Mouse (Mus musculus) mesoderm, embryonic 11.5 days (tissue): ENCODE measurements around the gene Mrgpra2a.
"Not testable (repeated sequence)": the region's sequence is repeated elsewhere in the genome, so short reads cannot be mapped to it uniquely, and the experiment has no call there.

Experiments
- DNase-seq: peaks from one replicate; pipeline ENCODE4 v3.0.0-alpha.2; 2012; ENCODE audit warnings: low read depth, low spot score

Gene Mrgpra2a

DNA sequence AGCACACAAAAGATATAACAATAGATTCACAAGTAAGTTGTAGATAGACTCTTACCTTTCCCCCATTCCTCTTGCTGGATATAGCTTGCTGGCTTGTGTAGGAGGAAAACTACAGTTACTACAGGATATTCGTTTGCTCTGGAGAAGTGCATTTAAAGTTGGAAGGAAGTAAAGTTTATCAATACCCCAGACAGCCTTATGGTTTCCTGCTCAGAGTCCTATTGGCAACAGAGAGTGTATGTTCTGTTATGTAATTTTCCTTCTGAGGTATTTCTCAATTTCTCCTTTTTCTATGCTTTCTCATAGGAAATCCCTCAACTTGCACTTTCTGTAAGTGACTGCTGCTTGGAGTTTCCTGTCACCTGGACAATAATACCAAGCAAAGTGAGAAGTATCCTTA, at the start of gene Mrgpra2a:
Gene Mrgpra2a, minus strand, starts transcription at position 125 of the 400 bp plus-strand sequence.
- not testable (repeated sequence) for DNase-seq

DNA sequence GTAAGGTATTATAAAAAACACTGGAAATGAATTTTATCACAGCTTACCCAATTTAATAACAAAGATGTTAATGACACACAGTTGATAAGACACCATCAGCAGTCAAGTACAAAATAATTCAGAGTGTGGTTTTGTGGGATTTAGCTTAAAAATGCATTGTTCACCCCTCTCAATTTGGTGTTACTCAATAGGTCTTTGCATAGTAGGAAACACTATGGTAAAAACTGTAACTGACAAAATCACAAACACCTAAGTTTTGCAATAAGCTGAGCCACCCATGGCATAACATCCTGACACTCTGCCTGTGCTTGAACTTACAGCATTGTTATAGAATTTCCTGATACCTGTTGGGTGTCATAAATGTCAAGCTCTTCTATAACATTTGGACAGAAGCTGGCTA, 39.3 kb upstream of the Mrgpra2a start:
- DNase-seq, result not testable (repeated sequence)

DNA sequence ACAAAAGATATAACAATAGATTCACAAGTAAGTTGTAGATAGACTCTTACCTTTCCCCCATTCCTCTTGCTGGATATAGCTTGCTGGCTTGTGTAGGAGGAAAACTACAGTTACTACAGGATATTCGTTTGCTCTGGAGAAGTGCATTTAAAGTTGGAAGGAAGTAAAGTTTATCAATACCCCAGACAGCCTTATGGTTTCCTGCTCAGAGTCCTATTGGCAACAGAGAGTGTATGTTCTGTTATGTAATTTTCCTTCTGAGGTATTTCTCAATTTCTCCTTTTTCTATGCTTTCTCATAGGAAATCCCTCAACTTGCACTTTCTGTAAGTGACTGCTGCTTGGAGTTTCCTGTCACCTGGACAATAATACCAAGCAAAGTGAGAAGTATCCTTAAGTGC, 37.5 kb upstream of the Mrgpra2a start:
- not testable (repeated sequence) for DNase-seq

DNA sequence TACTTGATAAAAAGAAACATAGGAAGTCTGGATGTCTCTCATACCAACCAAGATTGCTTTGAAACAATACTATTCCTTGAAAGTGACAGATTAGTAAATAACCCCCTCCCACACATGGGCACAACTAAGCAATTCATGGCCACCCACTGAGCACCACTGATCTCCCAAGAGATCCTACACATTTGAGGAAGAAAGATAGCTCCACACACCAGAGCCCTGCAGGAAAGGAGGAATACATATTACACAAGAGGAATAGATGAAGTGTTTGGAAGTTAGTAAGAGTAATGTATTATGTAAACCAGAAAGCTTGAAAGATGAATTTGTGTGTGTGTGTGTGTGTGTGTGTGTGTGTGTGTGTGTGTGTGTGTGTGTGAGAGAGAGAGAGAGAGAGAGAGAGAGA, 31.2 kb upstream of the Mrgpra2a start:
- DNase-seq, result not testable (repeated sequence)

DNA sequence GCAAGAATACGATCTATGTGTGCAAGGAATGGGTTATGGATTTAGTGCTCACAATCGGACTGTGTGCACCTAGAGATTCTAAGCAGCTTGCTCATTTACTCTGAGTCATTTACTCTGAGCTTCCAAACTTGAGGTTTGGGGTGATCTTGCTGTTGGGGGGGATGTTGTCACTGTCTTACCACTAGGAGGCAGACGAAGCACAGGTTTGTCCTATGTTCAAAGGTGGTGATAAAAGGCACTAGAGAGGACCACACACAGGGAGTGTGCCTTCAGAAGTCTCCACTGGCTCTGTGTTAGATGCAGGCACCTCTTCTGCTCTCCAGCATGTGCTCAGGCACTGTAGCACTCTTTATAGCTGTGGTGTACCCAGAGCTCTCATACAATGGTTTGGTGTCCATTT, 22.0 kb upstream of the Mrgpra2a start:
- DNase-seq, result not testable (repeated sequence)

DNA sequence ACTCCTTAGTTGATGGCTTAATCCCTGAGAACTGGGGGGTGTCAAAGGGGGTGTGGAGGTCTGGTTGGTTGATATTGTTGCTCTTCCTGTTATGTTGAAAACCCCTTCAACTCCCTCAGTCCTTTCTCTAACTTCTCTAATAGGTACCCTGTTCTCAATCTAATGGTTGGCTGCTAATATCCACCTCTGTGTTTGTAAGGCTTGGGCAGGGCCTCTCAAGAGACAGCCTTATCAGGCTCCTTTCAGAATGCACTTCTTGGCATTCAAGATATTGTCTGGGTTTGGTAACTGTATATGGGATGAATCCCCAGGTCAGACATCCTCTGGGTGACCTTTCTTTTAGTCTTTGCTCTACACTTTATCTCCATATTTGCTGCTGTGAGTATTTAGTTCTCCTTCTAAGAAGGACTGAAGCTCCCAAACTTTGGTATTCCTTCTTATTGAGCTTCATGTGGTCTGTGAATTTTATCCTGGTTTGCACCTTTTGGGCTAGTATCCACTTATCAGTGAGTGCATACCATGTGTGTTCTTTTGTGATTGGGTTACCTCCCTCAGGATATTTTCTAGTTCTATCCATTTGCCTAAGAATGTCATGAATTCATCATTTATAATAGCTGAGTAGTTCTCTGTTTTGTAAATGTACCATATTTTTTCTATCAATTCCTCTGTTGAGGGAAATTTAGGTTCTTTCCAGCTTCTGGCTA, 13.5 kb upstream of the Mrgpra2a start:
- not testable (repeated sequence) for DNase-seq

DNA sequence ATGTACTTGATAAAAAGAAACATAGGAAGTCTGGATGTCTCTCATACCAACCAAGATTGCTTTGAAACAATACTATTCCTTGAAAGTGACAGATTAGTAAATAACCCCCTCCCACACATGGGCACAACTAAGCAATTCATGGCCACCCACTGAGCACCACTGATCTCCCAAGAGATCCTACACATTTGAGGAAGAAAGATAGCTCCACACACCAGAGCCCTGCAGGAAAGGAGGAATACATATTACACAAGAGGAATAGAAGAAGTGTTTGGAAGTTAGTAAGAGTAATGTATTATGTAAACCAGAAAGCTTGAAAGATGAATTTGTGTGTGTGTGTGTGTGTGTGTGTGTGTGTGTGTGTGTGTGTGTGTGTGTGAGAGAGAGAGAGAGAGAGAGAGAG, 6.2 kb downstream of the Mrgpra2a start:
- DNase-seq, result not testable (repeated sequence)

DNA sequence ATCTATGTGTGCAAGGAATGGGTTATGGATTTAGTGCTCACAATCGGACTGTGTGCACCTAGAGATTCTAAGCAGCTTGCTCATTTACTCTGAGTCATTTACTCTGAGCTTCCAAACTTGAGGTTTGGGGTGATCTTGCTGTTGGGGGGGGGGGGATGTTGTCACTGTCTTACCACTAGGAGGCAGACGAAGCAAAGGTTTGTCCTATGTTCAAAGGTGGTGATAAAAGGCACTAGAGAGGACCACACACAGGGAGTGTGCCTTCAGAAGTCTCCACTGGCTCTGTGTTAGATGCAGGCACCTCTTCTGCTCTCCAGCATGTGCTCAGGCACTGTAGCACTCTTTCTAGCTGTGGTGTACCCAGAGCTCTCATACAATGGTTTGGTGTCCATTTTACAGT, 15.5 kb downstream of the Mrgpra2a start:
- not testable (repeated sequence) for DNase-seq

DNA sequence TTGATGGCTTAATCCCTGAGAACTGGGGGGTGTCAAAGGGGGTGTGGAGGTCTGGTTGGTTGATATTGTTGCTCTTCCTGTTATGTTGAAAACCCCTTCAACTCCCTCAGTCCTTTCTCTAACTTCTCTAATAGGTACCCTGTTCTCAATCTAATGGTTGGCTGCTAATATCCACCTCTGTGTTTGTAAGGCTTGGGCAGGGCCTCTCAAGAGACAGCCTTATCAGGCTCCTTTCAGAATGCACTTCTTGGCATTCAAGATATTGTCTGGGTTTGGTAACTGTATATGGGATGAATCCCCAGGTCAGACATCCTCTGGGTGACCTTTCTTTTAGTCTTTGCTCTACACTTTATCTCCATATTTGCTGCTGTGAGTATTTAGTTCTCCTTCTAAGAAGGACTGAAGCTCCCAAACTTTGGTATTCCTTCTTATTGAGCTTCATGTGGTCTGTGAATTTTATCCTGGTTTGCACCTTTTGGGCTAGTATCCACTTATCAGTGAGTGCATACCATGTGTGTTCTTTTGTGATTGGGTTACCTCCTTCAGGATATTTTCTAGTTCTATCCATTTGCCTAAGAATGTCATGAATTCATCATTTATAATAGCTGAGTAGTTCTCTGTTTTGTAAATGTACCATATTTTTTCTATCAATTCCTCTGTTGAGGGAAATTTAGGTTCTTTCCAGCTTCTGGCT, 24.0 kb downstream of the Mrgpra2a start:
- DNase-seq, result not testable (repeated sequence)

DNA sequence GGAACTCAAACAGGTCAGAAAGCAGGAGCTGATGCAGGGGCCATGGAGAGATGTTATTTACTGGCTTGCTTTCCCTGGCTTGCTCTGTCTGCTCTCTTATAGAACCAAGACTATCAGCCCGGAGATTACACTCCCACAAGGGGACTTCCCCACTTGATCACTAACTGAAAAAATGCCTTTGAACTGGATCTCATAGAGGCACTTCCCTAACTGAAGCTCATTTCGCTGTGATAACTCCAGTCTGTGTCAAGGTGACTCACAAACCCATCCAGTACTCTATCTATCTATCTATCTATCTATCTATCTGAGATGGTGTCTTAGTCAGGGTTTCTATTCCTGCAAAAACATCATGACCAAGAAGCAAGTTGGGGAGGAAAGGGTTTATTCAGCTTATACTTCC, 41.3 kb downstream of the Mrgpra2a start:
- DNase-seq, result no peak

DNA sequence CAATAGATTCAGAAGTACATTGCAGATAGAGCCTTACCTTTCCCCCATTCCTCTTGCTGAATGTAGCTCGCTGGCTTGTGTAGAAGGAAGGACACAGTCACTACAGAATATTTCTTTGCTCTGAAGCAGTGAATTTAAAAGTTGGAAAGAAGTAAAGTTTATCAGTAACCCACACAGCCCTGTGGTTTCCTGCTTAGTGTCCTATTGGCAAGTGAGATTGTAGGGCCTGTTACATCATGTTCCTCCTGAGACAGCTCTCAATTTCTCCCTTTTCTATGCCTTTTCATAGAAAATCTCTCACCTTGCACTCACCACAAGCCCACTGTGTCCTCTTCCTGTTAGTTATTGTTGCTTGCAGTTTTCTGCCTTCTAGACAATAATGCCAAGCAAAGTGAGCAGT, 42.4 kb downstream of the Mrgpra2a start:
- no peak for DNase-seq

DNA sequence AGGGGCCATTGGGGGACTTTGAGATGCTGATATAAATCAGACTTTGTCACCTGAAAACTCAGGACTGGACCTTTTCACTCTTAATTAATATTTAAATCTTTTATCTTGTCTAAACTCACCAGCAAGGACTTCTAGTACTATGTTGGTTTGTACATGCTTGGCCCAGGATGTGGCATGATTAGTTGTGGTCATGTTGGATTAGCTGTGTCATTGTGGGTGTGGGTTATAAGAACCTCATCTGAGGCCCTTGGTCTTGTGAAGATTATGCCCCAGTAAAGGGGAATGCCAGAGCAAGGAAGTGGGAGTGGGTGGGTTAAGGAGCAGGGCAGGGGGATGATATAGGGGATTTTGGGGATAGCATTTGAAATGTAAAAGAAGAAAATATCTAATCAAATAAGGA, 50.8 kb downstream of the Mrgpra2a start:
- no peak for DNase-seq
